Mouse (Mus musculus) gastrocnemius, adult 2 months (tissue): ENCODE results near the gene Ccdc116. TPM values are rescaled to one million over a fixed set of nuclear protein-coding genes. Genes with fewer than 3 reads are reported as not detected.

Experiments
- DNase-seq: peaks from one replicate; pipeline ENCODE4 v3.0.0; 2022
- H3K27ac ChIP-seq: fragments of 200-600 bp; 2 replicates; pipeline ENCODE4 v1.8.1; 2022; ENCODE audit warnings: mild to moderate bottlenecking
- H3K4me3 ChIP-seq: fragments of 200-600 bp; 2 replicates; pipeline ENCODE4 v1.8.1; 2022; ENCODE audit warnings: mild to moderate bottlenecking, moderate library complexity
- CTCF ChIP-seq: fragments of 200-600 bp; IDR thresholded peaks from 2 replicates; pipeline ENCODE4 v1.8.1; 2022; ENCODE audit warnings: antibody characterized with exemption, mild to moderate bottlenecking, moderate library complexity
- intact Hi-C: fragments of 180-260 bp; cut with DNase I; formaldehyde crosslinking; loops from one replicate; pipeline ENCODE4 v1.15.1; 2025
- microRNA-seq: library from miRNA; unstranded; fragments of <30 nt; microRNA quantifications from one replicate; pipeline ENCODE4 v1.2.0, GENCODE M21; 2021
- total RNA-seq, 2 experiments: library from RNA; stranded (reverse); gene quantifications; 2 replicates each; pipeline ENCODE4 v1.2.3; 2021

Ccdc116 gene
- total RNA-seq, 2 experiments from 2014 or later, result 0.11 TPM; not detected in 1

GRCm38 (mm10) chr16:17124119-17124870 is 22.7 kb downstream of the Ccdc116 start:
- intact Hi-C loops, result no loop called here
- no peak for DNase-seq
- H3K27ac ChIP-seq, result no peak overlapping the region
- no peak for TF ChIP-seq CTCF
- no peak overlapping the region for H3K4me3 ChIP-seq

- no peak overlapping the region for H3K27ac ChIP-seq
- TF ChIP-seq CTCF, result no peak
- no peak for DNase-seq
- no peak overlapping the region for H3K4me3 ChIP-seq
- intact Hi-C loops, result no loop called here
Observed at GRCm38 (mm10) chr16:17121569-17121968, 25.5 kb downstream of the Ccdc116 start.

- DNase-seq, result no peak
- Histone ChIP-seq H3K27ac (no peak overlapping the region), H3K4me3 (no peak overlapping the region)
- TF ChIP-seq CTCF, result no peak
- intact Hi-C loops, result no loop called here
Observed at GRCm38 (mm10) chr16:17117309-17117799, 29.7 kb downstream of the Ccdc116 start.

GRCm38 (mm10) chr16:17110771-17111743 is 36.0 kb downstream of the Ccdc116 start, which contains the start of gene Ppil2:
Gene Ppil2 (minus strand): TSS chr16:17111257.
- Histone ChIP-seq H3K4me3 (peak within 1 kb of the TSS; percentile 93), H3K27ac (peak within 1 kb of the TSS; percentile 89)
- peak; percentile 71 for DNase-seq
- intact Hi-C loops, result no loop called here
- TF ChIP-seq CTCF, result no peak

- intact Hi-C loops, result no loop called here
- TF ChIP-seq CTCF, result no peak
Observed at GRCm38 (mm10) chr16:17104600-17104999, 42.4 kb downstream of the Ccdc116 start.

GRCm38 (mm10) chr16:17102630-17103220 is 44.3 kb downstream of the Ccdc116 start:
- intact Hi-C loops, result no loop called here
- Histone ChIP-seq H3K4me3 (no peak overlapping the region), H3K27ac (no peak overlapping the region)
- no peak for DNase-seq
- no peak for TF ChIP-seq CTCF

More at GRCm38 (mm10) chr16:17104600-17104999, 42.4 kb downstream of the Ccdc116 start:
- Histone ChIP-seq H3K4me3 (no peak overlapping the region), H3K27ac (no peak overlapping the region)
- DNase-seq, result no peak

- H3K4me3 ChIP-seq, result no peak overlapping the region
- no peak for TF ChIP-seq CTCF
- intact Hi-C loops, result no loop called here
Observed at GRCm38 (mm10) chr16:17096938-17097337, 50.1 kb downstream of the Ccdc116 start.

More at GRCm38 (mm10) chr16:17096938-17097337, 50.1 kb downstream of the Ccdc116 start:
- H3K27ac ChIP-seq, result no peak overlapping the region
- no peak for DNase-seq

Small RNA genes lying within 50 kb of the gene (microRNA-seq; reads per million reads assigned to microRNA genes)
- 17.3 reads per million, percentile 15 among the genes with 10 or more reads in this experiment for gene Mir130b
- gene Mir301b, result not detected

Other genes with a start within 250 kb of the Ccdc116 start
- 100 to 1,000 TPM in 1 of 2 experiments, 10 to 100 TPM in 1; 92.3 to 112 TPM for gene Mapk1, start 163.8 kb downstream of the Ccdc116 start, total RNA-seq
- 1 to 10 TPM in 1 of 2 experiments, under 1 TPM in 1; 0.43 to 1.5 TPM for gene Ypel1, start 77.5 kb downstream of the Ccdc116 start, total RNA-seq
- gene Ppil2, start 36.0 kb downstream of the Ccdc116 start, total RNA-seq, result 10 to 100 TPM; 27.6 to 31.4 TPM
- gene 2610318N02Rik, start 22.1 kb downstream of the Ccdc116 start, total RNA-seq, result not detected
- gene Sdf2l1, start 14.8 kb downstream of the Ccdc116 start, total RNA-seq, result 1 to 10 TPM; 4.3 to 8.0 TPM
- gene Ydjc, start 2.6 kb downstream of the Ccdc116 start, total RNA-seq, result under 1 TPM in 1 of 2 experiments, not detected in 1; 0.31 TPM
- gene Ube2l3, start 55.4 kb upstream of the Ccdc116 start, total RNA-seq, result 100 to 1,000 TPM; 143 to 150 TPM
- under 1 TPM in 1 of 2 experiments, not detected in 1; 0.05 TPM for gene Rimbp3, start 61.4 kb upstream of the Ccdc116 start, total RNA-seq
- gene Hic2, start 86.3 kb upstream of the Ccdc116 start, total RNA-seq, result 1 to 10 TPM; 1.1 to 1.8 TPM
- gene Tmem191c, start 128.8 kb upstream of the Ccdc116 start, total RNA-seq, result 1 to 10 TPM in 1 of 2 experiments, under 1 TPM in 1; 0.92 to 1.7 TPM
- gene Serpind1, start 184.1 kb upstream of the Ccdc116 start, total RNA-seq, result under 1 TPM; 0.15 to 0.28 TPM